Mouse (Mus musculus) forebrain, embryonic 12.5 days (tissue): ENCODE results near the gene Pigx. TPM values are rescaled to one million over a fixed set of nuclear protein-coding genes. Genes with fewer than 3 reads are reported as not detected.

ENCODE experiments used
- ATAC-seq: fragments of 200-750 bp; cut with Nextera tagmentation; 2 replicates; pipeline ENCODE4 v1.8.0; 2017; ENCODE audit warnings: moderate TSS enrichment; ENCODE audit not compliant: low FRiP score
- H3K27ac ChIP-seq: fragments of 300-500 bp; sonication (generic); 2 replicates; pipeline ENCODE4 v1.5.1; 2016; ENCODE audit warnings: mild to moderate bottlenecking
- H3K27me3 ChIP-seq: fragments of 300-500 bp; sonication (generic); 2 replicates; pipeline ENCODE4 v1.6.1; 2016; ENCODE audit warnings: mild to moderate bottlenecking
- H3K36me3 ChIP-seq: fragments of 300-500 bp; sonication (generic); replicated peaks from 2 replicates; pipeline ENCODE4 v1.6.1; 2016; ENCODE audit warnings: mild to moderate bottlenecking
- H3K4me1 ChIP-seq: fragments of 300-500 bp; sonication (generic); 2 replicates; pipeline ENCODE4 v1.6.1; 2016
- H3K4me2 ChIP-seq: fragments of 300-500 bp; sonication (generic); 2 replicates; pipeline ENCODE4 v1.6.1; 2016; ENCODE audit warnings: mild to moderate bottlenecking, moderate library complexity
- H3K4me3 ChIP-seq: fragments of 300-500 bp; sonication (generic); replicated peaks from 2 replicates; pipeline ENCODE4 v1.5.1; 2016; ENCODE audit warnings: mild to moderate bottlenecking
- H3K9ac ChIP-seq: fragments of 300-500 bp; sonication (generic); 2 replicates; pipeline ENCODE4 v1.6.1; 2016; ENCODE audit warnings: mild to moderate bottlenecking
- H3K9me3 ChIP-seq: fragments of 300-500 bp; sonication (generic); 2 replicates; pipeline ENCODE4 v1.6.1; 2016
- WGBS: fragments of 180-500 bp; shearing (Covaris S2); methylation state at CpG from one replicate; pipeline ENCODE4 v1.1.7; 2016; 5-methylcytosine and 5-hydroxymethylcytosine counted together
- polyA plus RNA-seq: library from polyadenylated mRNA; unstranded; fragments of >200 nt; fragmentation: Nextera tagmentation; extraction: Ambion mirVana; gene quantifications from 2 replicates; pipeline ENCODE4 v1.2.1, GENCODE M21; 2016

The Pigx gene
- polyA plus RNA-seq, 1 experiment from 2014 or later = 133 TPM

DNA sequence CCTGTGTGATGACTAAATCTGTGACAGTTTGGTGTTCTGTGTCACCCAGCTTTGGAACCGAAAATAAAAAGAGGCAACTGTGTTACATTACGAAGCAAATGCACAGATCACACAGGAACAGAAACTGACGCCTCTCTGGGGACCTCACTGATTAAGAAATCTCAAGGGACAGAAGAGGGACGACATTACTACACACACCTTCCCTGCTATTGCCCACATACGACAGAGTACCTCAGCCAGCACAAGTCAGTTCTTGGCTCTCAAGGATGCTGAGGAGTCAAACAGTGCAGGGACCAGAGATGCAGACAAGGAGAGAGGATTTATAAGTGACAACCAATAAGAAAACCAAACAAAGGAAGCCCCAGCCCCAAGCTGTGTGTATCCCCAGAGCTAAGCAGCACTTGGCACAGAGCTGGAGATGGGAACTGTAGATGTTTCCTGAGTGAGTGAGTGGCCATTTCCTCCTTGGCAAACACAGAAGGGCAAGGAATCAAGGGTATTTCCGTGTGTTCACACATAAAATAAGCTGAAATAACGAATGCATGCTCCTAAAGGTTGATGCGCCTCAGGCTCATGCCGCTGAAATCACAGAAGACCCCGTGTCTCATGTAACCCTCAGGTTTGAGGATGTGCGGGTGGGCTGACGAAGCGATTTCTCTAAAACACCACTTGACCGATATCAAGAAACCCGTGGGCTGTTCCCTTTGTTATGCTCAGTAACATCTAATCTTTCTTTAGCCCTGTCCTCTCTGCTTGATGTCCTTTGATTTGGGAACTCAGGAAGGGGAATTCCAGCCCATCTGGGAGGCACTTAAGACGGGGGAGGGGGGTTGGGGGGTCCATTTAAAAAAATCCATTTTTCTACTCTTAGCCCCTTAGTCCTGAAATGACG, 25.1 kb upstream of the Pigx start:
- H3K27ac ChIP-seq = no peak overlapping the region
- no peaks in the 10 kb centered on the region for H3K27me3 ChIP-seq
- no peaks in the 10 kb centered on the region for H3K9me3 ChIP-seq
- H3K4me2 ChIP-seq = no peak overlapping the region
- 75% methylated on average over 17 of the region's 17 CpGs for WGBS
- H3K9ac ChIP-seq = no peak overlapping the region
- no peak overlapping the region for H3K4me3 ChIP-seq
- ATAC-seq = no peak
- H3K36me3 ChIP-seq = no peaks in the 10 kb centered on the region
- no peaks in the 10 kb centered on the region for H3K4me1 ChIP-seq

DNA sequence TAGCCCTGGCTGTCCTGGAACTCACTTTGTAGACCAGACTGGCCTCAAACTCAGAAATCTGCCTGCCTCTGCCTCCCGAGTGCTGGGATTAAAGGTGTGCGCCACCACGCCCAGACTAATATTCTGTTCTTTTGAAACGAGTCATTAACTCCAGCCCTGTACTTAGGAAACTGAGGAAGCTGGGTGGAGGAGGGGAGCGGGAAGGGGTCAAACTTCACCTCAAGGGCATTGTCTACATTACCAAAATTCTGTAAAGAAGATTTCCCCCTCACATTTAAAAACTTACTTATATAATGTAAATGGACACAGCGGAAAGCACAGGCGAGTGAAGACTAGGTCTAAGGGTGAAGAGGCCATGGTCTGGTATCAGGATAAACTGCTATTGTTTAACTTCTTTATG, 24.5 kb upstream of the Pigx start:
- no peaks in the 10 kb centered on the region for H3K36me3 ChIP-seq
- H3K4me1 ChIP-seq = no peaks in the 10 kb centered on the region
- WGBS = 92% methylated on average over 7 of the region's 7 CpGs
- no peak for ATAC-seq
- H3K4me3 ChIP-seq = no peak overlapping the region
- no peaks in the 10 kb centered on the region for H3K9me3 ChIP-seq
- no peak overlapping the region for H3K27ac ChIP-seq
- no peak overlapping the region for H3K4me2 ChIP-seq
- H3K9ac ChIP-seq = no peak overlapping the region
- H3K27me3 ChIP-seq = no peaks in the 10 kb centered on the region

DNA sequence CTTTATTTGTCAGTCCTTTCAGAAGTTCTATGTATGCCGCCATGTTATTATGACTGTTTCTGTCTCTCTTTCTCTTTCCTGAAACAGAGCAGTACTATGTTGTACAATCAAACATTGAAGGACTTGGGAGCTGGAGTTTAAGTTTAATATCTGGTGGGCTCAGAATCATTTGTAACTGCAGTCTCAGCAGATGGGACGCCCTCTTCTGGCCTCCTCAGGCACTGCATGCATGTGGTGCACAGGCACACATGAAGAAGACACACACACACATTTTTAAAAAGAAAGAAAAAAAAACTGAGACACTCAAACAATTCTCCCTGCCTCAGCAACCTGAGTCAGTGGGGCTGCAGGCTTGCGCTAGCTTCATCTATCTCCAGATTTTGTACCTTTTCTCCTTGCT, 20.9 kb upstream of the Pigx start:
- Histone ChIP-seq H3K4me2 (no peak overlapping the region), H3K4me3 (no peak overlapping the region), H3K4me1 (no peaks in the 10 kb centered on the region; the same call in 1 of the 2 replicates), H3K27me3 (no peaks in the 10 kb centered on the region), H3K36me3 (no peaks in the 10 kb centered on the region), H3K27ac (no peak overlapping the region), H3K9ac (no peak overlapping the region), H3K9me3 (no peaks in the 10 kb centered on the region)
- 80% methylated on average over 3 of the region's 3 CpGs for WGBS
- no peak for ATAC-seq

DNA sequence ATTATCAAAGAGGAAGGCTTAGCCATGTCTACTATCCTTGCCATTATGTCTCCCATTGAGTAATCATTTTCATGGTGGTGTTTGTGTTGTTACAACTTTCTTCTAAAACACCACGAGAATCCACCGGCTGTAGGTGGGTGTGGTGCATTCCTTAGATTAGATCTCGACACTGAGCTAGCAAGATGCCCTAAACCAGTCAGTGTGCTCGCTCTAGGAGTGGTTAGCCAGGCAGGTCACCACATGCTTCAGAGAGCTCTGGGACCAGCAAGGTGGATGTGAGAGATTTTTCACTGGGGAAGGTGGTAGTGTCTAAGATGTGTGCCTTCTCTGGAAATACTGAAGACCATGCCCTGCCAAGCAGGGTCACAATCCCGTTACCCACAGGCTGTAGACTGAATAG, 16.6 kb upstream of the Pigx start:
- no peaks in the 10 kb centered on the region; the same call in 1 of the 2 replicates for H3K4me1 ChIP-seq
- H3K4me2 ChIP-seq = no peak overlapping the region
- no peak overlapping the region for H3K27ac ChIP-seq
- H3K36me3 ChIP-seq = no peaks in the 10 kb centered on the region
- no peaks in the 10 kb centered on the region for H3K9me3 ChIP-seq
- H3K4me3 ChIP-seq = no peak overlapping the region
- no peak for ATAC-seq
- H3K9ac ChIP-seq = no peak overlapping the region
- whole genome bisulfite sequencing = 60% methylated on average over 5 of the region's 5 CpGs
- no peaks in the 10 kb centered on the region for H3K27me3 ChIP-seq

DNA sequence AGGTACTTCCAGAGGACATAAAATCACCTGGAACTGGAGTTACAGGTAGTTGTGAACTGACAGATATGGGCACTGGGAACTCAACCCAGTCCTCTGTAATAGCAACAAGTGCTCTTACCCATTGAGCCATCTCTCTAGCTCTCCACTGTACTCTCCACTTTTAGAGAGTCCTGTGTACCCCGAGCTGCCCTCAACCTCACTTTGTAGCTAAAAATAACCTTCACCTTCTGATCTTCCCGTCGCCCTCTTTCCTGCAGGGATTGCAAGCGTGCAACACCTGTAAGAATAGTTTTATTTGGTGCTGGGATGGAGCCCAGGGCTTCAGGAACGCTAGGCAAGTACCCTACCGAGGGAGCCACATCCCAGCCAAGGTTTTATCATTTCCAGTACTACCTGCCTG, 16.2 kb upstream of the Pigx start:
- no peaks in the 10 kb centered on the region for H3K36me3 ChIP-seq
- no peak overlapping the region for H3K9ac ChIP-seq
- no peak overlapping the region for H3K4me3 ChIP-seq
- no peak overlapping the region for H3K4me2 ChIP-seq
- H3K9me3 ChIP-seq = no peaks in the 10 kb centered on the region
- H3K4me1 ChIP-seq = no peaks in the 10 kb centered on the region; the same call in 1 of the 2 replicates
- WGBS = 69% methylated on average over 6 of the region's 6 CpGs
- no peak overlapping the region for H3K27ac ChIP-seq
- no peaks in the 10 kb centered on the region for H3K27me3 ChIP-seq
- ATAC-seq = no peak

DNA sequence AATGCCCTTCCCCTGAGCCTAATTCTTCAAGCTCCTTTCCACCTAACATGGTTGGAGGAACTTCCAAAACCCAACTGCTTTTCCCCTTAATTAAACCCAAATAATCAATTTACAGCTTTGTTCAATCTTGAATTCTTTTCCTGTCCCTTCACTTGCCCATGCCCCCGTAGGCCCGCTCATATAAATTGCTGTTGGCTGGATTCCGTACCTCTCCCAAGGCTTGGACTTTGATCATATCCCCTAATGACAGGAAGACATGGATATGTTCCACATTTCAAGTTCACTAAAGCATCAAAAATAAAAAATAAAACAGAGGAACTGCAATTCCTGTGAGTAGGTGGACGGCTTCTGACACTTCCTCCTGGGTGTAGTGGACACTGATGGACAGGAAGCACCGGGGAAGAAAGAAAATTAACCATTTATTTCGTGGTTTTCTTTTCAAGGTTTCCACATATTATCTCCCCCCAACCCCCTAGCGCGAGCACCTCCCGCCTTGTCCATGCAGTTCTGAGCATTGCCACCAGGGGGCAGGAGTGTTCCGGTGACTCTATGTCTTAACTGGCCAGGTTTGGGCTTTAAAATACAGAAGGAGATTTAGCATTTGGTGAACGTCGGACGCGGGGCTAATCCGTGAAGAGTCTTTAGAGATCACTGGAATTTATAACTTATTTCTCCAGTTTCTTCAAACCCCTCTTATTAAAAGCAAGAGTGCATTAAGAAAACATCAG, 15.6 kb upstream of the Pigx start:
- no peak for ATAC-seq
- H3K4me1 ChIP-seq = no peaks in the 10 kb centered on the region; the same call in 1 of the 2 replicates
- H3K27ac ChIP-seq = no peak overlapping the region
- H3K4me3 ChIP-seq = no peak overlapping the region
- H3K4me2 ChIP-seq = no peak overlapping the region
- WGBS = 15% methylated on average over 15 of the region's 15 CpGs
- no peaks in the 10 kb centered on the region for H3K9me3 ChIP-seq
- H3K36me3 ChIP-seq = no peaks in the 10 kb centered on the region
- H3K9ac ChIP-seq = no peak overlapping the region
- no peaks in the 10 kb centered on the region for H3K27me3 ChIP-seq

DNA sequence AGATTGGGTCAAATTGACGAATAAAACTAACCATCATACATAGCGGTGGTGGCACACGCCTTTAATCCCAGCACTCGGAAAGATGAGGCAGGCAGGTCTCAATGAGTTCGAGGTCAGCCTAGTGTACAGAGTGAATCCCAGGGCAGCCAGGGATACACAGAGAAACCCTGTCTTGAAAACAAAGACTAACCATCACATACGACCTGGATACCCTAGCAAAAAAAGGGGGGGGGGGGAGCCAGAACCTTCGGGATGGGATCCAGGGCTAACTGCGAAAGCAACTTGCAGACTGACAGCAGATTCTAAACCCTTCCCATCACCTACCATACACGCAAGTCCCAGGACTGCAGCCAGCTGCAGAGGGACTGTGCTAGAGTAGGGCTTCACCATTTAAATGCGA, 14.9 kb upstream of the Pigx start:
- ATAC-seq = no peak
- WGBS = 85% methylated on average over 10 of the region's 10 CpGs
- Histone ChIP-seq H3K36me3 (no peaks in the 10 kb centered on the region), H3K4me2 (no peak overlapping the region), H3K27me3 (no peaks in the 10 kb centered on the region), H3K4me1 (no peaks in the 10 kb centered on the region; the same call in 1 of the 2 replicates), H3K9ac (no peak overlapping the region), H3K27ac (no peak overlapping the region), H3K4me3 (no peak overlapping the region), H3K9me3 (no peaks in the 10 kb centered on the region)

DNA sequence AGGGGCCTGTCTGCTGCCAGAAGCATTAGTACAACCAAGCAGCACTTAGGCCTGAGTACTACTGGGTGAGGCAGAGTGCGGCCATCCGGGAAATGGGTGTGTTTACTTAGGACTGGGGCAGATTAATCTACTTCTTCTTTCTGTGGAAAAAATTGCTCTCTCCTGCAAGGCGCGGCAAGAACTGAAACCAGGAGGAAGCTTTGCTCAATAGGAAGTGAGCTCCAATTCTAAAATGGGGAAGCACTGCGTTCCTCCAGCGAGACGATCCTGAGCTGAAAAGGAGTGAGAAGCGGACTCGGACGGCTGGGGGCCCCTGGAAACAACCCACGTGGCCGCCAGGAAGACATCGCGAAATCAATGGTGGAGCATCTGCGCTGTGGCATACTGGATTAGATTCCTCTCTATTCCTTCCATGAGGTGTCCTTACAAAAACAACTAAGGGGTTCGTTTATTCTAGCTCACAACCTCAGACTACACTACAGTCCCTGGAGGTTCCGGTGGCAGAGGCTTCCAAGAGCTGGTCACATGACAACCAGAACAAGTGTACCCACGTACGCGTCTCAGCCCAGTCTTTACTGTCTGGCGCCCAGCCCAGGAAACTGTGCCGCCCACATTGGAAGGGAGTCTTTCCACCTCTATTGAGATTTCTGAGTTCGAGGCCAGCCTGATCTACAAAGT, 14.1 kb upstream of the Pigx start:
- Histone ChIP-seq H3K4me2 (no peak overlapping the region), H3K36me3 (0 out of 2 replicates have a peak, but pooled peaks cover 3% of the 10 kb centered on the region), H3K9ac (no peak overlapping the region), H3K27me3 (no peaks in the 10 kb centered on the region), H3K9me3 (no peaks in the 10 kb centered on the region), H3K4me3 (no peak overlapping the region), H3K4me1 (no peaks in the 10 kb centered on the region; the same call in 1 of the 2 replicates), H3K27ac (no peak overlapping the region)
- ATAC-seq = no peak
- 77% methylated on average over 23 of the region's 23 CpGs for WGBS

DNA sequence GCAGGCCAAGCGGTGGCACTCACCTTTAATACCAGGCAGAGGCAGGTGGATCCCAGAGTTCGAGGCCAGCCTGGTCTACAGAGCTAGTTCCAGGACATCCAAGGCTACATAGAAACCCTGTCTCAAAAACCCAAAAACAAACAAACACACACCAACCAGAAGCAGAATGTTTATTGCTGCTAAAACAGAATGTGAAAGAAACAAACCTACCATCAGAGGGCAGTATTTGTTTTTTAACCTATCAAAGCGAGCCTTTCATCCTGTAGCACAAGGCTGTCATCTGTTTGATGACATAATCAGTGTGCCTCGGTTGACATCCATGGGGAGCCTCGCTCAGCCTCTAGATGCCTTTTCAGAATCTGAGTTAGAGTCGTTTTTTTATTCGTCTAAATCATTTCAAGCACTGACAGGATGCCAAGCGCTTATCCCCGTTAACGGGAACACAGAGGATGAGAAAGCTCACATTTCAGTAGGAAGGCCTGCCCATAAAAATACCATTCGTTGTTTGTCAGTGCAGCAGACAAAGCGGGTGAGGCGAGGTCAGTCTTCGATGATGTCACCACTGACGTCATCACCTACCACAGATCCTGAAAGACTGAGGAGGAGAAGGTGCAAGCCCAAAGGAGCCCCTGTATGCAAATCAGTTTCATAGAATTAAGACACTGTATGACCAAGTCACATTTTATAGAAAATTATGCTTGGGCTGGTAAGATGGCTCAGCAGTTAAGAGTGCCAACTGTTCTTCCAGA, 11.6 kb upstream of the Pigx start:
- WGBS = 80% methylated on average over 15 of the region's 15 CpGs
- Histone ChIP-seq H3K9me3 (no peaks in the 10 kb centered on the region), H3K4me2 (no peak overlapping the region), H3K4me1 (no peaks in the 10 kb centered on the region), H3K4me3 (no peak overlapping the region), H3K9ac (no peak overlapping the region), H3K27me3 (no peaks in the 10 kb centered on the region), H3K36me3 (peaks cover 19% of the 10 kb centered on the region), H3K27ac (no peak overlapping the region)
- ATAC-seq = no peak

DNA sequence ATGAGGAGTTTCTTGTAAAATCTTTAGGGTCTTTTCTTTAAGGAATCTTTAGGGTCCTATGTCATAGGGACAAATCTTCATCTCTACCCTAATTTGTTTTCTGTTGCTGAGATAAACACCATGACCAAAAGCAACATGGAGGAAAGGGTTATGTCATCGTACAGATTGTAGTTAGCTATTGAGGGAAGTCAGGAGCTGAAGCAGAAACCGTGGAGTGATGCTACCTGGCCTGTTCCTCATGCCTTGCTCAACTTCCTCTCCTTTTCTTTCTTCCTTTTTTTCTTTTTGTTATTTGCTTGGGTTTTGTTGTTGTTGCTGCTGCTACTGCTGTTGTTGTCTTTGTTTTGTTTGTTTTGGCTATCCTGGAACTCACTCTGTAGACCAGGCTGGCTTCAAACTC, 9.0 kb upstream of the Pigx start:
- Histone ChIP-seq H3K9ac (no peak overlapping the region), H3K4me2 (no peak overlapping the region), H3K36me3 (peaks cover 35% of the 10 kb centered on the region), H3K27ac (no peak overlapping the region), H3K9me3 (no peaks in the 10 kb centered on the region), H3K27me3 (no peaks in the 10 kb centered on the region), H3K4me3 (no peak overlapping the region), H3K4me1 (no peaks in the 10 kb centered on the region)
- WGBS = 91% methylated on average over 2 of the region's 2 CpGs
- no peak for ATAC-seq

DNA sequence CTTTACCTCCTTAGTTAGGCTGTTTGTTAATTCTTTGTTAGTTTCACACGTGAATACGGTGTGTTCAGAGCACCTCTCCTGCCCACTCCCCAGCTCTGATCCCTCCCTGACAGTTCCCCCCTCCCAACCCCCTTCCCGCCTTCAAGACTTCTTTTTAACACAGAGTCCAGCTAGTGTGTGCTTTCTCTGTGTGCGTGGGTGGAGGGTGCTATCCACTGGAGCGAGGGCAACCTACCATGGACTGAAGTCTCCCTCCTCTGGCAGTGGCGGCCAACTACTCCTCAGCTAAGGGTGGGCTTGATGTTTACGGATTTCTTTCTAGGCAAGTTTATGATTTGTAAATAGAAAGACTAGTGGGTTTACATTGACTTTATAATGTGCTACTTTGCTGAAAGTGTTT, 8.6 kb upstream of the Pigx start:
- Histone ChIP-seq H3K4me2 (no peak overlapping the region), H3K27me3 (no peaks in the 10 kb centered on the region), H3K27ac (no peak overlapping the region), H3K4me3 (no peak overlapping the region), H3K4me1 (no peaks in the 10 kb centered on the region), H3K9ac (no peak overlapping the region), H3K36me3 (peaks cover 39% of the 10 kb centered on the region), H3K9me3 (no peaks in the 10 kb centered on the region)
- ATAC-seq = no peak
- 86% methylated on average over 7 of the region's 7 CpGs for WGBS
